Mouse (Mus musculus): Measurements from ENCODE around the gene Pam16. TPM values are rescaled to one million over a fixed set of nuclear protein-coding genes. Genes with fewer than 3 reads are reported as not detected.

Pam16 gene
- polyA plus RNA-seq, 1 experiment from 2014 or later, result 162 TPM

GRCm38 (mm10) chr16:4578630-4579029 lies 46.2 kb downstream of the Pam16 start:
- no peak overlapping the region for H3K4me3 ChIP-seq
- H3K4me2 ChIP-seq (replicated peaks), result no peak overlapping the region
- H3K4me1 ChIP-seq, result no peaks in the 10 kb centered on the region
- H3K9me3 ChIP-seq, result no peaks in the 10 kb centered on the region
- ATAC-seq (replicated peaks), result no peak
- H3K9ac ChIP-seq (replicated peaks), result no peak overlapping the region
- H3K27me3 ChIP-seq, result no peaks in the 10 kb centered on the region
- H3K36me3 ChIP-seq, result no peaks in the 10 kb centered on the region
- H3K27ac ChIP-seq (replicated peaks), result no peak overlapping the region
- WGBS, result 87% methylated on average over 7 of the region's 7 CpGs

DNA sequence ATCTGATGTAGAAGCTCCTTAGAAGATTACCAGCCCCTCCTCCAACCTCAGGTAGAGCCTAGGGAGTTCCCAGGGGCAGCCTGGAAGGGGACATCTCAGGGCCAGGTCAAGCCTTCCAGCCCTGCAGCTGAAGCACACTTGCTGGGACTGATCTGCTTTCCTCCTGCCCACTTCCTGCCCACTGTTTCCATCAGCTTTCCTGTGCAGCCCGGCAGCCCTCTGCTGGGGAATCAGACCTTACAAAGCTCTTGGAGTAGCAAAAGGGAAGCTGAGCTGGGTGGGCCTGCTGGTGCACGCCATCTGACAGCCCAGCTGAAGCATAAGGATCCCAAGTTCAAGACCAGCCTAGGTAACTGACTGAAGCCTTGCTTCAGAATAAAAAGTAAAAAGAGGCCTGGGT lies 47.9 kb downstream of the Pam16 start:
- ATAC-seq (replicated peaks), result no peak
- no peak overlapping the region for H3K27ac ChIP-seq (replicated peaks)
- no peak overlapping the region for H3K4me2 ChIP-seq (replicated peaks)
- no peak overlapping the region for H3K9ac ChIP-seq (replicated peaks)
- WGBS, result 63% methylated on average over 2 of the region's 2 CpGs
- no peaks in the 10 kb centered on the region for H3K36me3 ChIP-seq
- H3K4me1 ChIP-seq, result no peaks in the 10 kb centered on the region
- no peak overlapping the region for H3K4me3 ChIP-seq
- H3K27me3 ChIP-seq, result no peaks in the 10 kb centered on the region
- no peaks in the 10 kb centered on the region for H3K9me3 ChIP-seq

GRCm38 (mm10) chr16:4576038-4576437 lies 48.8 kb downstream of the Pam16 start:
- Histone ChIP-seq H3K9ac (replicated peaks) (no peak overlapping the region), H3K9me3 (no peaks in the 10 kb centered on the region), H3K27ac (replicated peaks) (no peak overlapping the region), H3K27me3 (no peaks in the 10 kb centered on the region), H3K36me3 (no peaks in the 10 kb centered on the region), H3K4me3 (no peak overlapping the region), H3K4me2 (replicated peaks) (no peak overlapping the region), H3K4me1 (no peaks in the 10 kb centered on the region)
- 36% methylated on average over 2 of the region's 2 CpGs for WGBS
- no peak for ATAC-seq (replicated peaks)

DNA sequence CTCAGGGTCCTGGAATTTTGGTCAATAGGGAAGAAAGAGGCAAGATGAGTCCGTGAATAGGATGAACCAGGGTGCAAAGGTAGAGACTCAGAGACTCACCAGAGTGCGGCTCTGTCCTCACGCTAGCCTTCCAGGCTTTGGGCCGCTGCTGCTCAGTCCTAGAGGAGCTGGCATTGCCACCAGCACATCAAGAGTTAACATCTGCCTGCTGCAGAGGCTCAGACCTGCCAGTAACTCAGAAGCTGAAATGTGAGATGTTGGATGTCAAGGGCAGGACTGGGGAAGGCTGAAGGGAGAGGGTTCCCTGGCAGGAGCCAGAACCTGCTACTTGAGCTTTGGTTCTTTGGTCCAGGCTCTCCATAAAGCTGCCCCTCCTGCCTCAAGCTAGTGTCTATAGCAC lies 54.1 kb downstream of the Pam16 start:
- Histone ChIP-seq H3K4me2 (replicated peaks) (no peak overlapping the region), H3K9me3 (no peaks in the 10 kb centered on the region), H3K27ac (replicated peaks) (no peak overlapping the region), H3K4me3 (no peak overlapping the region), H3K4me1 (peaks cover 4% of the 10 kb centered on the region; the same call in 1 of the 2 replicates), H3K9ac (replicated peaks) (no peak overlapping the region), H3K27me3 (no peaks in the 10 kb centered on the region), H3K36me3 (no peaks in the 10 kb centered on the region)
- ATAC-seq (replicated peaks), result no peak
- whole genome bisulfite sequencing, result 53% methylated on average over 4 of the region's 4 CpGs

DNA sequence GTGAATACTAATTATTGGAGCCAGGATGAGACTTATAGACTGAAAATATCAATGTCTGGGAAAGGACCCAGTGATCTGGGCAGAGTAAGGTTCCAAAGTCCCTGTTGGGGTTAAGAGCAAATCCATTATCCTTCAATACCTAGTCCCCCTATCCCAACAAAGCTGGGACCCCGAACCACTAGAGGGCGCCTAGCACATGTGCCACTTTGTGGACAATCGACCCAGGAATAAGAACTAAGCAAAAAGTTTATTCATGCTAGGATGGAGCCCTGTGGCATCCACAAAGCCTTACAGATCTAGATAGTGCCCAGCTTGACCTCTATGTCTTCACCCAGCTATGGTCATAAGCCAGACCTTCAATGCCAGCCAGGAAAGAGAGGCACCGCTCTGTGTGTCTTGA lies 56.9 kb downstream of the Pam16 start:
- Histone ChIP-seq H3K9me3 (no peaks in the 10 kb centered on the region), H3K27me3 (no peaks in the 10 kb centered on the region), H3K27ac (replicated peaks) (no peak overlapping the region), H3K4me1 (peaks cover 4% of the 10 kb centered on the region; the same call in 1 of the 2 replicates), H3K4me3 (no peak overlapping the region), H3K9ac (replicated peaks) (no peak overlapping the region), H3K36me3 (no peaks in the 10 kb centered on the region), H3K4me2 (replicated peaks) (no peak overlapping the region)
- peak; percentile 58; the same call in 1 of the 2 replicates for ATAC-seq (replicated peaks)
- WGBS, result 20% methylated on average over 4 of the region's 4 CpGs

Other genes with a start within 250 kb of the Pam16 start
- 2.6 and 2.7 TPM in 2 replicates for gene Adcy9, start 204.5 kb downstream of the Pam16 start, polyA plus RNA-seq (2015; fragmentation: Nextera tagmentation; extraction: Ambion mirVana)
- 40.1 and 40.2 TPM in 2 replicates for gene Srl, start 83.2 kb downstream of the Pam16 start, polyA plus RNA-seq (2015; fragmentation: Nextera tagmentation; extraction: Ambion mirVana)
- gene Tfap4, start 65.1 kb downstream of the Pam16 start, polyA plus RNA-seq (2015; fragmentation: Nextera tagmentation; extraction: Ambion mirVana), result 14.3 and 15.2 TPM in 2 replicates
- 11.0 and 14.6 TPM in 2 replicates for gene Glis2, start 30.3 kb downstream of the Pam16 start, polyA plus RNA-seq (2015; fragmentation: Nextera tagmentation; extraction: Ambion mirVana)
- 3.0 and 3.6 TPM in 2 replicates for gene Vasn, start 15.0 kb upstream of the Pam16 start, polyA plus RNA-seq (2015; fragmentation: Nextera tagmentation; extraction: Ambion mirVana)
- 55.8 and 58.0 TPM in 2 replicates for gene Dnaja3, start 15.0 kb upstream of the Pam16 start, polyA plus RNA-seq (2015; fragmentation: Nextera tagmentation; extraction: Ambion mirVana)
- gene Coro7, start 54.8 kb upstream of the Pam16 start, polyA plus RNA-seq (2015; fragmentation: Nextera tagmentation; extraction: Ambion mirVana), result 25.0 TPM in 2 replicates
- 103 and 115 TPM in 2 replicates for gene Nmral1, start 94.4 kb upstream of the Pam16 start, polyA plus RNA-seq (2015; fragmentation: Nextera tagmentation; extraction: Ambion mirVana)
- 85.3 and 88.3 TPM in 2 replicates for gene Hmox2, start 101.4 kb upstream of the Pam16 start, polyA plus RNA-seq (2015; fragmentation: Nextera tagmentation; extraction: Ambion mirVana)
- gene Cdip1, start 165.3 kb upstream of the Pam16 start, polyA plus RNA-seq (2015; fragmentation: Nextera tagmentation; extraction: Ambion mirVana), result 101 and 104 TPM in 2 replicates
- gene 4930562C15Rik, start 210.4 kb upstream of the Pam16 start, polyA plus RNA-seq (2015; fragmentation: Nextera tagmentation; extraction: Ambion mirVana), result 0.56 and 0.75 TPM in 2 replicates

Measured in forebrain, embryonic 15.5 days (tissue).